Mouse (Mus musculus): ENCODE results near the gene Prep.

GRCm38 (mm10) chr10:45060841-45061240, 6.2 kb upstream of the Prep start:
- no peak for TF ChIP-seq GATA1 (IDR thresholded peaks at IDR 0.05; ENCODE audit: borderline replicate concordance, low read length)
- TF ChIP-seq FLI1 (IDR thresholded peaks at IDR 0.05; ENCODE audit: low read length), result no peak

Measured in megakaryocyte, embryonic 14.5 days (primary cell).